Mouse (Mus musculus) kidney, embryonic 14.5 days (tissue): ENCODE measurements around the gene Fgf16. TPM values are rescaled to one million over a fixed set of nuclear protein-coding genes. Genes with fewer than 3 reads are reported as not detected.

Experiments
- polyA plus RNA-seq: library from polyadenylated mRNA; unstranded; fragments of >200 nt; fragmentation: Nextera tagmentation; extraction: Ambion mirVana; gene quantifications from 2 replicates; pipeline ENCODE4 v1.2.1, GENCODE M21; 2014

The Fgf16 gene
- polyA plus RNA-seq, 1 experiment from 2014 or later, result not detected

Other genes starting within 250 kb of the Fgf16 start
- gene Atrx, start 165.1 kb downstream of the Fgf16 start, polyA plus RNA-seq, result 156 and 223 TPM in 2 replicates
- 52.9 and 73.0 TPM in 2 replicates for gene Magt1, start 247.6 kb downstream of the Fgf16 start, polyA plus RNA-seq